Mouse (Mus musculus) brain, embryonic 14.5 days (tissue): Measurements from ENCODE around the gene Ctnnd2.

Experiments
- CTCF ChIP-seq: fragments of 200-500 bp; IDR thresholded peaks from 2 replicates; pipeline ENCODE4 v1.5.1; 2012; ENCODE audit warnings: inconsistent platforms, mild to moderate bottlenecking, moderate library complexity, borderline replicate concordance; ENCODE audit not compliant: insufficient read depth, insufficient read length; ENCODE audit errors: extremely low read depth
- POLR2A ChIP-seq: fragments of 200-500 bp; IDR thresholded peaks from 2 replicates; pipeline ENCODE4 v1.6.1; 2012; ENCODE audit warnings: mild to moderate bottlenecking, inconsistent platforms, borderline replicate concordance; ENCODE audit not compliant: poor library complexity, insufficient read depth, insufficient read length, severe bottlenecking; ENCODE audit errors: extremely low read depth

GRCm38 (mm10) chr15:30338585-30339197 lies 166.3 kb downstream of the Ctnnd2 start:
- TF ChIP-seq CTCF = no peak
- TF ChIP-seq POLR2A = no peak
